Mouse (Mus musculus) cortical plate, adult 2 months (tissue): ENCODE data around the gene Fbxl16.

Experiments
- CTCF ChIP-seq: fragments of 200-500 bp; IDR thresholded peaks from 2 replicates; pipeline ENCODE4 v1.5.1; 2011; ENCODE audit warnings: mild to moderate bottlenecking, control low read depth, low read length; ENCODE audit not compliant: insufficient read depth; ENCODE audit errors: extremely low read depth
- POLR2A ChIP-seq: fragments of 200-500 bp; IDR thresholded peaks from 2 replicates; pipeline ENCODE4 v1.6.1; 2011; ENCODE audit warnings: mild to moderate bottlenecking, low read length, control low read depth; ENCODE audit not compliant: insufficient read depth; ENCODE audit errors: extremely low read depth

GRCm38 (mm10) chr17:25831451-25832281, 22.8 kb downstream of the Fbxl16 start:
- TF ChIP-seq CTCF (no peak), POLR2A (0 out of 2 replicates have a peak, but pooled peaks have one; percentile 12)
